Mouse (Mus musculus) stomach, embryonic 15.5 days (tissue): ENCODE results near the gene Glyatl3. TPM values are rescaled to one million over a fixed set of nuclear protein-coding genes. Genes with fewer than 3 reads are reported as not detected.

Experiments used
- ATAC-seq: fragments of 200-750 bp; cut with Nextera tagmentation; 2 replicates; pipeline ENCODE4 v1.8.0; 2017; ENCODE audit warnings: low read depth, moderate number of reproducible peaks, moderate TSS enrichment; ENCODE audit not compliant: insufficient read depth, low FRiP score
- H3K27ac ChIP-seq: fragments of 300-500 bp; sonication (generic); 2 replicates; pipeline ENCODE4 v1.5.1; 2015; ENCODE audit warnings: mild to moderate bottlenecking, inconsistent platforms
- H3K27me3 ChIP-seq: fragments of 300-500 bp; sonication (generic); replicated peaks from 2 replicates; pipeline ENCODE4 v1.6.1; 2015; ENCODE audit warnings: inconsistent platforms
- H3K36me3 ChIP-seq: fragments of 300-500 bp; sonication (generic); 2 replicates; pipeline ENCODE4 v1.6.1; 2015; ENCODE audit warnings: inconsistent platforms
- H3K4me1 ChIP-seq: fragments of 300-500 bp; sonication (generic); 2 replicates; pipeline ENCODE4 v1.6.1; 2015; ENCODE audit warnings: inconsistent platforms
- H3K4me2 ChIP-seq: fragments of 300-500 bp; sonication (generic); 2 replicates; pipeline ENCODE4 v1.6.1; 2015; ENCODE audit warnings: mild to moderate bottlenecking, inconsistent platforms
- H3K4me3 ChIP-seq: fragments of 300-500 bp; sonication (generic); replicated peaks from 2 replicates; pipeline ENCODE4 v1.5.1; 2015; ENCODE audit warnings: inconsistent platforms
- H3K9ac ChIP-seq: fragments of 300-500 bp; sonication (generic); 2 replicates; pipeline ENCODE4 v1.6.1; 2015; ENCODE audit warnings: inconsistent platforms
- H3K9me3 ChIP-seq: fragments of 300-500 bp; sonication (generic); 2 replicates; pipeline ENCODE4 v1.6.1; 2016; ENCODE audit warnings: inconsistent platforms
- WGBS: fragments of 180-500 bp; shearing (Covaris S2); methylation state at CpG from one replicate; pipeline ENCODE4 v1.1.7; 2015; 5-methylcytosine and 5-hydroxymethylcytosine counted together
- polyA plus RNA-seq: library from polyadenylated mRNA; unstranded; fragments of >200 nt; fragmentation: Nextera tagmentation; extraction: Ambion mirVana; gene quantifications from 2 replicates; pipeline ENCODE4 v1.2.1, GENCODE M21; 2015

The Glyatl3 gene
- polyA plus RNA-seq, 1 experiment from 2014 or later, result not detected

DNA sequence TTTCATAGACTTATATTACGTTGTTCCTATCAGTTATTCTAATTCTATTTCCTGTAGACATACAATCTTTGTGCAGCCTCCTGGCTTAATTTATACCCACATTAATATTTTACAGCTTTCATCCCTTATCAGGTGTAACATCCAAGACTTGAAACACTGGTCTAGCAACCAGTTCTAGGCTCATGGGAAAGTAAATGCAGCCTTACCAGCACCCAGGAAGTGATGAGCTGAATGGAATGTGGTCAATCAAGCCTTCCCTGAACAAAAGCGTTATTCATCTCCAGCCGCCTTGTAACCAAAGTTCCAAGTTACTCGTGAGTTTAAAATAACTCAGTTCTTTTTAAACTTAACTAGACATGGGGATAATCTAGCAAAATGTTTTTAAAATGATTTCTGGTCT, 29.0 kb downstream of the Glyatl3 start:
- WGBS, result 65% methylated on average over 4 of the region's 4 CpGs
- no peak overlapping the region for H3K27ac ChIP-seq

DNA sequence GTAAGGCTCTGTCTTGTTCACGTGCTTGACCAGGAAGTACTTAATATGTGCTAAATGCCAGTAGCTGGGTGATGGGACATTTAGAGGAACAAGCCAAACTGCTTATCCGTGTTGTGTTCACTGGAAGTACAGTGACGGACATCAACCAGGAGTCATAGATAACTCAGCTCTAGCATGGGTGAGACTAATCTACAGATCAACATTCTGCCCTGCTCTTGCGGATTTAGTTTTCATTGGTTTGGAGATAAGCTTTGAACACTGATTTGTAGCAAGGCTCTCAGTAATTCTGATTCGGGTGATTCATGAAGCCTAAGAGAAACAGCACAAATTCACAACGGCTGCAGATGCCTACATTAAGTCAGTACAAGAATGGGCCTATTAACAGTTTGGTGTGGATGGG, 32.0 kb downstream of the Glyatl3 start:
- H3K9me3 ChIP-seq, result no peaks in the 10 kb centered on the region
- WGBS, result 76% methylated on average over 6 of the region's 6 CpGs
- no peak for ATAC-seq
- no peak overlapping the region for H3K27ac ChIP-seq
- no peaks in the 10 kb centered on the region for H3K36me3 ChIP-seq
- H3K27me3 ChIP-seq, result no peaks in the 10 kb centered on the region
- no peak overlapping the region for H3K4me3 ChIP-seq
- no peaks in the 10 kb centered on the region for H3K4me1 ChIP-seq
- no peak overlapping the region for H3K4me2 ChIP-seq
- H3K9ac ChIP-seq, result no peak overlapping the region

More for the DNA sequence above, 29.0 kb downstream of the Glyatl3 start:
- no peak overlapping the region for H3K4me2 ChIP-seq
- no peaks in the 10 kb centered on the region for H3K27me3 ChIP-seq
- no peak overlapping the region for H3K4me3 ChIP-seq
- H3K36me3 ChIP-seq, result no peaks in the 10 kb centered on the region
- no peaks in the 10 kb centered on the region for H3K9me3 ChIP-seq
- ATAC-seq, result no peak
- H3K4me1 ChIP-seq, result no peaks in the 10 kb centered on the region
- H3K9ac ChIP-seq, result no peak overlapping the region

DNA sequence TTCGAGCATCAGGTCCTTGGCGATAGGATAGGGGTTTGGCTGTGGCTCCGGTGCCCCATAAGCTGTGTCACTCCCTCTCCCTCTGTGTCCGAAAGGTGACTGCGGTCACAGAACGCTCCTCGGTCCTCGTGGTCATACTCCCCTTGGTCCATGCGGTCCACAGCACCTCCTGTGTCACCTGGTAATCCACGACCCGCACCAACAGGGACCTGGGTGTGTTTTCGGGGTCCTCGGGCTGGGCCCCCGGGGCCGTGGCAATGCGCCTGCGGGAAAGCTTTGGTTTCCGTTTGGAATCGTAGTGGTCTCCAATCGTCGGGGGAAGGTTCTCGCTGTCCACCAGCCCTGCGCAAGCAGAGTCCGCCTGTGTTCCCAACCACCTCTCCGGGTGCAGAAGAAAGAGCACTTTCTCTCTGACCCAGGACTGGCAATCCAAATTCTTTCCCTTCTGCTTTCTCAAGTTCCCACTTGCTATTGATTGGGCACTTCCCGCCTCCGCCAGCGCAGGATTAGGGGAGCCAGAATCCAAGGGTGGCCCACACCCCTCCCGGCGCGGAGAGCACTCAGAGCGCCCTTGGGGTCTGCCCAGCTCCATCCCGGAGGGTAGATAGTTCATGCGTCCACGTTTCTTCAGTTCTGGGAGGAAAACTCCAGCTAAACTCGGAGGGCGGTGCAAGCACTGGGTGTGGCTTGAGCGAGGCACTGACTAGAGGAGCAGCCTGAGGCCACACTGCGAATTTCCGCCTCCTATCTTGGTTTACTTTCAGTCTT, 34.0 kb downstream of the Glyatl3 start, which contains the start of gene 9130008F23Rik:
Gene 9130008F23Rik (minus strand): TSS at position 636 of the 768 bp plus-strand sequence.
- Histone ChIP-seq H3K9me3 (no peaks in the 10 kb centered on the region), H3K27me3 (no peaks in the 10 kb centered on the region), H3K4me2 (peak within 1 kb of the TSS; percentile 80), H3K36me3 (no peaks in the 10 kb centered on the region), H3K9ac (peak within 1 kb of the TSS; percentile 52), H3K27ac (peak within 1 kb of the TSS; percentile 78), H3K4me3 (peak within 1 kb of the TSS; percentile 73), H3K4me1 (no peaks in the 10 kb centered on the region)
- peak; percentile 92 for ATAC-seq
- WGBS, result 0% methylated on average over 40 of the region's 40 CpGs

DNA sequence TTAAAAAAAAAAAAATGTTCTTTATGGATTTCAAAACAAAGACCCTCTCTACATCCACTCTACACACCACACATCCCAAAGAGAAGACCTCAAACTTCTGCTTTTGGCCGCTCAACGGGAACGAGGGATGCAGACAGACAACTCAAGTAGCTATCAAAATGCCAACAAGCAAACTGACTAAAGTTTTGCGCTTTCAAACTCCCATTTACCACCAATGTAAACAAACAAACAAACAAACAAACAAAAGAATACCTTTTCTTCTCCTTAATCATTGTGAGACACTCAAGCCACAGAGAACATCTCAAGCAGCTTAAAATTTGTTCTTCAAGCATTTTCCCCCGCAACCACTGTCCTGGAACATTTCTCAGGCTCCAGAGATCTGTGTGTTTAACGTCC, 34.6 kb downstream of the Glyatl3 start:
- Histone ChIP-seq H3K9me3 (no peaks in the 10 kb centered on the region), H3K4me1 (no peaks in the 10 kb centered on the region), H3K4me2 (peak overlapping the region; percentile 80), H3K4me3 (peak overlapping the region; percentile 73), H3K36me3 (no peaks in the 10 kb centered on the region), H3K27me3 (no peaks in the 10 kb centered on the region), H3K27ac (peak overlapping the region; percentile 78; the same call in 1 of the 2 replicates), H3K9ac (peak overlapping the region; percentile 52)
- 21% methylated on average over 6 of the region's 6 CpGs for WGBS
- ATAC-seq, result no peak

DNA sequence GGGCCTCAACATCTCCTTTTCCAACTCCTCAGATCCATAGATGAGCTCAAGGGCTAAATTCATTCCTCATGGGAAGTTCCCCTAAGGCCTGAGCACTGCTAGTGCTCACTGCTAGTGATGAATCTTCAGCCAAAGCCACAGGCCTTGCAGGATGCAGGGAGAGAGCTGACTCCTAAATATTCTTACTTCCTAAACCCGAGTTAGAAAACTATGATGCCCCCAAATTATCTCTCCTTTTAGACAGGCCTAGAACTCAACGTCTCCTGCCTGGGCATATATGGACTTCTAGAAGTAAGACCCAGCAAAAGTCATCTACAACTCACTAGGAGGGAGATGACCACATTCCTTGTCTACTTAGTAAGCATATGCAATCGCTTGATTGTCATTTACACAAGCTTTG, 36.4 kb downstream of the Glyatl3 start:
- Histone ChIP-seq H3K9me3 (no peaks in the 10 kb centered on the region), H3K4me1 (no peaks in the 10 kb centered on the region), H3K4me3 (peak overlapping the region; percentile 73), H3K9ac (no peak overlapping the region), H3K36me3 (no peaks in the 10 kb centered on the region), H3K27ac (no peak overlapping the region), H3K27me3 (no peaks in the 10 kb centered on the region), H3K4me2 (peak overlapping the region; percentile 80)
- no peak for ATAC-seq
- 30% methylated on average over 3 of the region's 3 CpGs for whole genome bisulfite sequencing

DNA sequence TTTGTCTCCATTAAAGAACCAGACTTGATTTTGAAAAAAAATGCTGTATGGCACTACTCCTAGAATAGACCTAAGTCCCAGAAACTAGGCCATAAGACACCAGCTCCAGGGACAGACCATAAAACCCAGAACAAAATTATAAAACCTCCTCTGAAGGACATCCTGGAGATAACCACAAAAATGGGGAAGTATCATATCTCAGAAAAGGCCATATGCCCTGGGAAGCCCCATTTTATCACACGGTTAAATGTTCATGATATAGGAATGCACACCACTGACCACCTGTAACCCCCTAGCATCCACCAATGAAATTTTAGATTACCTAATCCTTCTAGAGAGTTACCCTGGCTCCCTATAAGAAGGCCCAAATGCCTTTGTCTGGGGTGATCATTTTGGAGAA, 38.6 kb downstream of the Glyatl3 start:
- H3K27me3 ChIP-seq, result no peaks in the 10 kb centered on the region
- H3K36me3 ChIP-seq, result no peaks in the 10 kb centered on the region
- no peak overlapping the region for H3K4me3 ChIP-seq
- H3K4me1 ChIP-seq, result no peaks in the 10 kb centered on the region
- ATAC-seq, result no peak
- 96% methylated on average over 1 of the region's 1 CpGs for WGBS
- no peaks in the 10 kb centered on the region for H3K9me3 ChIP-seq
- no peak overlapping the region for H3K27ac ChIP-seq
- no peak overlapping the region for H3K4me2 ChIP-seq
- H3K9ac ChIP-seq, result no peak overlapping the region

DNA sequence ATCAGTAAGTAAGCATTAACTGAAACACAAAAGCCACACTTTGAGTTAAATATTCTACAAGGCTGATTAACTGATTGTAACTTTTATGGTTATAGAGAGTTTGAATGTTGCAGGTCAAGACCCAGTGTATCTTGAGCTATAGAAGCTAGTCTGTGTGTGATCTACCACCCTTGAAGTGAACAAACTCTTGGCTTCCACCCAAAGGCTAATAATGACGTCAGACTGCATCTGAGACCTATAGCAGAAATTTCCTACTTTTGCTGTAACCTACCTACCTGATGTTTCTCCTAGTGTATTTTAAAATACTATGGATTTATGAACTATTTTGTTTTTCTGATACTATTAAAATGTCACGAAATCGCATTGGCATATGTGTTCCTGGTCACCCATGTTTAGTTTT, 39.4 kb downstream of the Glyatl3 start:
- ATAC-seq, result no peak
- H3K27ac ChIP-seq, result no peak overlapping the region
- no peak overlapping the region for H3K4me2 ChIP-seq
- no peak overlapping the region for H3K4me3 ChIP-seq
- 75% methylated on average over 3 of the region's 3 CpGs for WGBS
- H3K9me3 ChIP-seq, result no peaks in the 10 kb centered on the region
- H3K4me1 ChIP-seq, result no peaks in the 10 kb centered on the region
- H3K36me3 ChIP-seq, result no peaks in the 10 kb centered on the region
- no peaks in the 10 kb centered on the region for H3K27me3 ChIP-seq
- no peak overlapping the region for H3K9ac ChIP-seq

DNA sequence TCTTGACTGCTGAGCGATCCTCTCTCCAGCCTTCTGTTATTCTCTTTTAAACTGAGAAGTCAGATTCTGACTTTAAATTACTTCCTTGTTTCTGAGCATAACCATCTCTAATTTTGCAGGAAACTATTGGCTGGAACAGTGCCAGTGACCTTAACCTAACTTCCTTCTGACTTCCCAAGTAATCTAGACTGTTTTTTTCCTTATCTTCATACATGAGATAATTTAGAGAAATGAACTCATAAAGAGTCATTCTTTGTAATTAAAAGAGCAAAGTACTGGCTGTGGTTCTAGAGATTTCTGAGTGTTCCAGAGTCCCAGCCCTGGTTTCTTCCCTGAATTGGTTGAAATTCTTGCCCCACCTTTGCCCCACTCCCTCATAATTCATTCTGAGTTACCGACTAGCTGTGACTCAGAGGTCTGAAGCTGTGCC, 40.6 kb downstream of the Glyatl3 start:
- H3K4me1 ChIP-seq, result no peaks in the 10 kb centered on the region
- H3K9me3 ChIP-seq, result no peaks in the 10 kb centered on the region
- H3K36me3 ChIP-seq, result no peaks in the 10 kb centered on the region
- no peaks in the 10 kb centered on the region for H3K27me3 ChIP-seq
- H3K4me2 ChIP-seq, result no peak overlapping the region
- H3K9ac ChIP-seq, result no peak overlapping the region
- WGBS, result 25% methylated on average over 2 of the region's 2 CpGs
- no peak overlapping the region for H3K4me3 ChIP-seq
- H3K27ac ChIP-seq, result no peak overlapping the region
- ATAC-seq, result 0 out of 2 replicates have a peak, but pooled peaks have one; percentile 52

DNA sequence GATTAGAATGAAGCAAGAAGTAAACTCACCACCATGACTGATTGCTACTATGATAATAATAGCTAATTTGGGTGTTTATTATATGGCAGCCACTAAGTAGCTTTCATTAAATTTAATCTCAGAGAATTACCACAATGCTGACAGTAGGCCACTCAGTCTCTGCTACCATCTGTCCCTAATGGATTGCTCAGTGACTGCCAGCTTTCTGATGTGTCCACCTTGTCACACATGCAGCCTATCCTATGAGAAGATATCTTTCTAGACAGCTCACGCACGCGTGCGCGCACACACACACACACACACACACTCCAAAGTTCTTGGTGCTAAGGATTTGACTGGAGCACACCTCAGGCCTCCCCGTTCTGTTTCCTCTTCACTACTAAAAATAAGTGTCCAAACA, 41.5 kb downstream of the Glyatl3 start:
- Histone ChIP-seq H3K27me3 (no peaks in the 10 kb centered on the region), H3K4me3 (no peak overlapping the region), H3K4me2 (no peak overlapping the region), H3K4me1 (no peaks in the 10 kb centered on the region), H3K36me3 (no peaks in the 10 kb centered on the region), H3K9ac (no peak overlapping the region), H3K27ac (no peak overlapping the region), H3K9me3 (no peaks in the 10 kb centered on the region)
- ATAC-seq, result no peak
- 93% methylated on average over 6 of the region's 6 CpGs for WGBS

DNA sequence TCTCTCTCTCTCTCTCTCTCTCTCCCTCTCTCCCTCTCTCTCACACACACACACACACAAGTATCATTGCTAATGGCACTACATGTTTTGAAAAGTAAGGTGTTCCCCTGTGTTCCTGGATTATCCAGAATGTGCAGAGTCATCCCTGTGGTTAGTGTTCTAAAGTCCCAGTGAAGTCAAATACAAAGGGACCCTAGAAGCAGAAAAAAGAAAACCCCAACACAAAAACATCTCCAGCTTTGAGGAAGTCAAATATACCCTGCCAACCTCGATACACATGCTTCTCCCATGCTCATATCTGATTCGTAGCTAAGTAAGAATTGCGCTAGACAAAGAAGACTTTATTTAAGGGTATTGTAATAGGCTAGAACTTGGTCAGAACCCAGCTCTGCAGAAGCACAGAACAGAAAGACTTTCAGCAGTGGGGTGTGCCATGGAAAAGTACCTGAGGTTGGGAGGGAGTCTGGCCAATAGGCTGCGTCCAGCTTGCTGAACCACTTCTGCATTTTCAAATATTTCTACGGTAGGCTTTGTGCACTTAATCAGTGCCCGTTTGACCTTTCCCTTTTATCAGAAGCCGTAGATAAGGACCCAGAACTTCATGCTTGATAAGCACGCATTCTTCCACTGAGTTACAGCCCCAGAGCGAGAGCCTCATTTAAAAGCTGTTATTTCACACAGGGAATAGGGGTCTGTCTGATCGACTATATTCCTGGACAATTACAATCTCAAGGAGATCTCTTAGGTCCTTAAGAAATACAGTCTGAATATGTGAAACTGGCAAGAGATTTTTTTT, 45.0 kb downstream of the Glyatl3 start:
- H3K27ac ChIP-seq, result 0 out of 2 replicates have a peak overlapping the region, but pooled peaks have one; percentile 26
- no peak overlapping the region for H3K4me2 ChIP-seq

DNA sequence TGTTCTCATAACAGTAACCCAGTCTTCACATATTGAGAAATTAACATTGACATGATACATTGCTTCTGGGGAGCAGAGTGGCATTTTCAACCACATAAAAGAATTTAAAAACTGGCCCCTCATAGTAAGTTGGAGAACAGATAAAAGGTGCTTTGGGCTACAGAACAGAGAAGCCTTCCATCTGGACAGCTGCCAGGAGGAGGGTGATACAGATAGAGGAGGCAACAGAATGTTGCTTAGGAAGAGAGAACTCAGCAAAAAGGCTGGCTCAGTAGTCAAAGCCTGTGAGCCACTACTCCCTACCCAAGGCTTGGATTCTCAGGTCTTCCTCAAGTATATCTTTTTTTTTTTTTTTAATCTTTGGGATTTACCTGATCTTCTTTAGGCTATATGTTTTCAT, 59.1 kb downstream of the Glyatl3 start:
- no peak overlapping the region for H3K9ac ChIP-seq
- no peaks in the 10 kb centered on the region for H3K4me1 ChIP-seq
- H3K27ac ChIP-seq, result no peak overlapping the region
- H3K4me2 ChIP-seq, result no peak overlapping the region
- ATAC-seq, result no peak
- no peak overlapping the region for H3K4me3 ChIP-seq
- no peaks in the 10 kb centered on the region for H3K36me3 ChIP-seq
- H3K27me3 ChIP-seq, result no peaks in the 10 kb centered on the region
- H3K9me3 ChIP-seq, result no peaks in the 10 kb centered on the region

More for the DNA sequence above, 45.0 kb downstream of the Glyatl3 start:
- Histone ChIP-seq H3K9me3 (no peaks in the 10 kb centered on the region), H3K27me3 (no peaks in the 10 kb centered on the region), H3K4me3 (no peak overlapping the region), H3K4me1 (no peaks in the 10 kb centered on the region), H3K9ac (no peak overlapping the region), H3K36me3 (no peaks in the 10 kb centered on the region)
- peak; percentile 86 for ATAC-seq
- 38% methylated on average over 10 of the region's 10 CpGs for WGBS
